Mouse (Mus musculus) hindbrain, embryonic 10.5 days (tissue): ENCODE measurements around the gene Kif2a. TPM values are rescaled to one million over a fixed set of nuclear protein-coding genes. Genes with fewer than 3 reads are reported as not detected.

Experiments
- DNase-seq: peaks from one replicate; pipeline ENCODE4 v3.0.0-alpha.2; 2017; ENCODE audit warnings: low spot score
- H3K27ac ChIP-seq: fragments of 300-500 bp; sonication (generic); 2 replicates; pipeline ENCODE4 v1.5.1; 2016; ENCODE audit warnings: mild to moderate bottlenecking, moderate library complexity
- H3K27me3 ChIP-seq: fragments of 300-500 bp; sonication (generic); 2 replicates; pipeline ENCODE4 v1.6.1; 2016; ENCODE audit warnings: mild to moderate bottlenecking; ENCODE audit not compliant: poor library complexity, insufficient read depth, severe bottlenecking
- H3K36me3 ChIP-seq: fragments of 300-500 bp; sonication (generic); 2 replicates; pipeline ENCODE4 v1.6.1; 2016; ENCODE audit warnings: mild to moderate bottlenecking, moderate library complexity
- H3K4me1 ChIP-seq: fragments of 300-500 bp; sonication (generic); replicated peaks from 2 replicates; pipeline ENCODE4 v1.6.1; 2016; ENCODE audit warnings: mild to moderate bottlenecking
- H3K4me3 ChIP-seq: fragments of 300-500 bp; sonication (generic); 2 replicates; pipeline ENCODE4 v1.5.1; 2016; ENCODE audit warnings: mild to moderate bottlenecking, moderate library complexity
- H3K9me3 ChIP-seq: fragments of 300-500 bp; sonication (generic); 2 replicates; pipeline ENCODE4 v1.6.1; 2016; ENCODE audit warnings: mild to moderate bottlenecking, moderate library complexity
- WGBS: fragments of 180-500 bp; shearing (Covaris S2); methylation state at CpG from one replicate; pipeline ENCODE4 v1.1.7; 2016; 5-methylcytosine and 5-hydroxymethylcytosine counted together
- polyA plus RNA-seq: library from polyadenylated mRNA; unstranded; fragments of >200 nt; fragmentation: Nextera tagmentation; extraction: Ambion mirVana; gene quantifications from 2 replicates; pipeline ENCODE4 v1.2.1, GENCODE M21; 2016

Kif2a gene
- 14.4 and 16.0 TPM in 2 replicates for polyA plus RNA-seq

DNA sequence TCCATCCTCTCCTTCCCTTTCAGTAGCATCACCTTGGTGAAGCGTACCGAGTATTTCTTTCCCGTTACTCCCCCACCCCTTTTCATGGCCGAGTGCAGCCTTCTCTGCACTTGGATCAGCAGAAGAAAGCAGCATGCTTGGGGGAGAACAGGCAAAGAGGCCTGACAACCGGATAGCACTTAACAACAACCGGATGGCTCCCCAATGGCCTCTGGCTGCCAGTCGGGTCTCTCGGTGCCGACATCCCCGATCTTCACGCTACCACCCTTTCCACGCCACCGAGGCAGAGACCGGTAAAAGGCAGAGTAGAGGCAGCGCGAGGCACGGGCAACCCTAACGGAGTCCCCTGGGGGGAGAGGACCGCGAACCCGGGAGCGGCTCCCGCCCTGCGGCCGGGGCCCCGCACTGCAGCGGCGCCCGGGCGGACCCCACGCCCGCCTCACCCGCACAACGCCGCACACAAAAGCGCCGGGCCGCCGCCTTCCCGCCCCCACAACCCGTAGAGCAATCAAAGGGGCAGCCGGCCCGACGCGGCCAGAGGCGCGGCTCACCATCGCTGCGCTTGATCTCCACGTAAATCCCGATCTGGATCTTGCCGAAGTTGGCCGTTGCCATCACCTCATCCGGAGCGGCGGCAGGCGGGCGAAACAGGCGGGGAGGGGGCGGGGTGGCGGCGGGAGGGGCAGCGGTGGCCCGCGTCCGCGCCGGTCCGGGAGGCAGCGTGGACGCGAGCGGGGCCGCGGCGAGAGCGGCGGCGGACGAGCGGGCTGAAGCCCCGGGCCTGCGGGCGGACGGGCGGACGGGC is at the start of gene Kif2a:
Gene Kif2a, minus strand, starts transcription at position 666 of the 805 bp plus-strand sequence.
- no peaks in the 10 kb centered on the region for H3K27me3 ChIP-seq
- H3K36me3 ChIP-seq, result peaks cover 20% of the 10 kb centered on the region
- peaks cover 20% of the 10 kb centered on the region for H3K4me1 ChIP-seq
- no peaks in the 10 kb centered on the region for H3K9me3 ChIP-seq
- WGBS, result under 1% methylated on average over 70 of the region's 87 CpGs
- peak within 1 kb of the TSS; percentile 97 for H3K4me3 ChIP-seq
- peak; percentile 71 for DNase-seq
- H3K27ac ChIP-seq, result peak within 1 kb of the TSS; percentile 98

DNA sequence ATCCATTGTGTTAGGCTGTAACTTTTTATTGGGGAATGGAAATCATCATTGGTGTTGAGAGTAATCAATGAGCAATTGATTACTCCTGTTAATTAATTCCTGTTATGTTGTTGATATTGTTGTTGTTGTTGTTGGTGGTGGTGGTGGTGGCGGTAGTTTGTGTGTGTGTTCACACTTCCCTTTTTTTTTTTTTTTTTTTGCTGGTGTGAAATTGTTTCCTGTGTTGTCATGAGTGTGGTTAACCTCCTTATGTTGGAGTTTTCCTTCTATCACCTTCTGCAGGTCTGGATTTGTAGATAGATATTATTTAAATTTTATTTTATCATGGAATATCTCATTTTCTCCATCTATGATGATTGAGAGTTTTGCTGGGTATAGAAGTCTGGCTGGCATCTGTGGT is 47.1 kb upstream of the Kif2a start:
- Histone ChIP-seq H3K9me3 (0 out of 2 replicates have a peak, but pooled peaks cover 2% of the 10 kb centered on the region), H3K4me1 (peaks cover 19% of the 10 kb centered on the region), H3K27ac (no peak overlapping the region), H3K4me3 (no peak overlapping the region), H3K36me3 (no peaks in the 10 kb centered on the region), H3K27me3 (no peaks in the 10 kb centered on the region)
- WGBS, result 87% methylated on average over 1 of the region's 1 CpGs
- no peak for DNase-seq

DNA sequence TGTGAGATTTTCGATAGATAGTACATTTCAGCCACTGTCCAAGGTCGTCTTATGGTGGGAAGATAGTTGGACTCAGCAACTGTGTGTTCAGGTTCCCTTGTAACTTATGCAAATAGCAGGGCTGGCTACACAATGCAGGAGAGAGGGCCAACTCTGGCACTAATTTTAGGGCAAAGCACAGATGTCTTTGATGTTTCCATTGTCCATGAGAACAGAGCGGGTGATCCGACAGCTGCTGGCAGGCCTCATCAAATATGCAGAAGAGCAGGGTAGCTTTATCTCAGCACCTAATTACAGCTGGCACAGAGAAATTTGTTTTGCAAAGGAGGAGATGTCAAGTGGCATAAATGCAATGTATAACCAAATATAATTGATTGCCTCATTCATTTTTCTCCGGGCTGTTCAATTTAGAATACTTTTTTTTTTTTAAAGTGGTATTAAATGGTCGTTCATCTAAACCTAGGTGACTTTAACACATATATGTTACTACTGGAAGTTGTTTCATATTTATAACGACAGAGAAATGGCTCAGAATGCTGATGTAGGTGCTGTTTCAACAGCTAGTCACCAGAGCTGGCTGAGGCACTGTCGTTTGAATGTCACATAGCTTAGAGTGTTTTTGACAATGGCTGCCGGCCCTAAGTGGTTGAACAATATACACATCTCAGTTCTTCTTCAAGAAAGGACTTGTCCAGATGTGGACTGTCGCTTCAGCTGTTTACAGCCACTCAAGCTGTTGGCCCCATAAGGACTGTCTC is 43.4 kb upstream of the Kif2a start:
- Histone ChIP-seq H3K36me3 (no peaks in the 10 kb centered on the region), H3K27ac (peak overlapping the region; percentile 2; the same call in 1 of the 2 replicates), H3K9me3 (0 out of 2 replicates have a peak, but pooled peaks cover 2% of the 10 kb centered on the region), H3K27me3 (no peaks in the 10 kb centered on the region), H3K4me3 (no peak overlapping the region), H3K4me1 (0 out of 2 replicates have a peak, but pooled peaks cover 5% of the 10 kb centered on the region)
- no peak for DNase-seq
- 77% methylated on average over 10 of the region's 10 CpGs for WGBS

DNA sequence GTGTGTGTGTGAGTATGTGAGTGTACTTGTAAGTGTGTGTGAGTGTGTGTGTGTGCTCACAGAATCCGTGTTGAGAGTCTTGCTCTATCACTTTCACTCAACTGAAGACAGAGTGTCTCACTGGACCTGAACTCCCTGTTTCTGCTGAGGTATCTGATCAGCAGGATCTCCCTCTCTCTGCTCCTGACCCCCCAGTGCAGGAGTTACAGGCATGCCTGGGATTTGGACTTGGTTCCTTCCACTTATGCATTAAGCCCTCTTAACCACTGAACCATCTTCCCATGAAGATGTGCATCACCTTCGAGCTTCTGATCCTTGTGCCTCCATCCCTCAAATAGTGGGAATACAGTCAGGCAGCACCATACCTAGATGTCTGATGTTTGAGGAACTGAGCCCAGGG is 42.3 kb upstream of the Kif2a start:
- H3K9me3 ChIP-seq, result 0 out of 2 replicates have a peak, but pooled peaks cover under 1% of the 10 kb centered on the region

DNA sequence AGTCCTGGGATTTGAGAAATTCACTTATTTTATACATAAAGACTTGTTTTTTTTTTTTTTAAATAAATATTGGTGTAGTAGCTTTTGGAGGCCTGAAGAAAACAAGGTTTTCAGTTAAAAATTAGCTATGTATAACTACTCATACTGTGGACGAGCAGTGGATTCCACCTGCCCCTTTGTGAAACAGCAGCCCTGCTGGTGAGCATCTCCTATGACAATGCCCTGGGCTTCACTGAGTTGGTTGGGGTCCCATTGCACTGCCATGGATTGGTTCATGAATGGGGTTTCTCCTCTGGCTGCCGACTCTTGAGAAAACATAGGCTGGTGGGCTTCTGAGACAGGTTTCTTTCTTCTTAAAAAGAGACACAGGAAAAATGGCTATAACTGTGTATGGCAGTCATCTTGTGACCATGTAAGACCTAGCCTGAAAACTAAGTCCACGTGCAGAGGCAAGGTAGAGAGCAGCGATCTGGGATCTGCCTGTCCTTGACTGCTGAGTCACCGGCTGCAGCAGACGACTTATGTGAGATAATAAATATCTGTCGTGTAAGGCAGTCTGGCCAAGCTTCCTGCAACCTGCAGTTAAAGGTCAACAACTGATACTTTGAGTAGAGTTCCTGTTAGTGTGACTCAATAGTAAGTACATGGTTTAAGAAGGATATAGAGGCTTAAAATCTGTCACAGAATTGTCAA is 41.3 kb upstream of the Kif2a start:
- Histone ChIP-seq H3K4me3 (no peak overlapping the region), H3K4me1 (0 out of 2 replicates have a peak, but pooled peaks cover 5% of the 10 kb centered on the region), H3K27ac (no peak overlapping the region), H3K36me3 (no peaks in the 10 kb centered on the region), H3K9me3 (no peaks in the 10 kb centered on the region), H3K27me3 (no peaks in the 10 kb centered on the region)
- no peak for DNase-seq
- WGBS, result 78% methylated on average over 7 of the region's 7 CpGs

More for the DNA sequence above, 42.3 kb upstream of the Kif2a start:
- Histone ChIP-seq H3K36me3 (no peaks in the 10 kb centered on the region), H3K27ac (peak overlapping the region; percentile 9; the same call in 1 of the 2 replicates), H3K4me1 (0 out of 2 replicates have a peak, but pooled peaks cover 5% of the 10 kb centered on the region), H3K4me3 (no peak overlapping the region), H3K27me3 (no peaks in the 10 kb centered on the region)
- WGBS, result 79% methylated on average over 2 of the region's 2 CpGs
- DNase-seq, result no peak

DNA sequence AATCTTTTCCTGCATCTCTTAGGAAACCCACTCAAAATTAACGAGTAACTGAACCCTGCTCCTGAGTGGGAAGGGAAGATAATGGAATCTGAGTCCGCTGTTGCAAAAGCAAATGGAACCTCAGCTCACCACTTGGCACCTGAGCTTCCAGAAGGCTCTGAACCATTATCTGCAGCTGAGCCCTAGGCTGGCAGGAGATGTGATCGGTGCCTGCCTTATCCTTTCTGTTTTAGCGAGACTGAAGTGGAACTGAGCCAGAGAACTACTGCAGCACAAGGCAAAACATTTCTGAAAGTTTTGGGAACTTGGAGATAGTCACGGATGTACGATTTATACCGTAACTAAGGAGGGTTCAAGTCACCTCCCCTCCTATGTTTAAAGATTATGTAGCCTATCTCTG is 38.2 kb upstream of the Kif2a start:
- H3K4me3 ChIP-seq, result no peak overlapping the region
- H3K27ac ChIP-seq, result no peak overlapping the region
- WGBS, result 90% methylated on average over 7 of the region's 7 CpGs
- no peak for DNase-seq
- H3K4me1 ChIP-seq, result 0 out of 2 replicates have a peak, but pooled peaks cover under 1% of the 10 kb centered on the region
- no peaks in the 10 kb centered on the region for H3K36me3 ChIP-seq
- no peaks in the 10 kb centered on the region for H3K9me3 ChIP-seq
- H3K27me3 ChIP-seq, result no peaks in the 10 kb centered on the region

DNA sequence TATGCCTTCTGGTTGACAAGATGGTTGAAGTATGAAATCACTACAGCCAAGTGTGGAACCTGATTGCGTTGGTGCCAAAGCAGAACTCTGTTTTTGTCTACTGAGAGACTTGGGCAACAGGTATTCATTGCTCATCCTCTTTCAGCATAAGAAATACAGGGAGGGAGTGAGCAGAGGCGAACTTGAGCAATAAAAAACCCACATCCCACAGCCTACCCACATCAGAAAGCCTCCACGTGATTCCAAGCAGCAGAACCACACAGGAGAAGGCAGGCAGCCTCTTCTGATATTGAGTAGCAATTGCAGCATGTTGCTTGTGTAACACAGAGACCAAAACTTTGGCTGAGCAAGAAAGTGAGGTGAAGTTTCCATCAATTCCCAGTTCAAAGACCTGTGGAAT is 37.5 kb upstream of the Kif2a start:
- H3K9me3 ChIP-seq, result no peaks in the 10 kb centered on the region
- 85% methylated on average over 3 of the region's 3 CpGs for WGBS
- H3K27me3 ChIP-seq, result no peaks in the 10 kb centered on the region
- no peak for DNase-seq
- H3K4me3 ChIP-seq, result no peak overlapping the region
- H3K27ac ChIP-seq, result no peak overlapping the region
- H3K4me1 ChIP-seq, result no peaks in the 10 kb centered on the region
- no peaks in the 10 kb centered on the region for H3K36me3 ChIP-seq

DNA sequence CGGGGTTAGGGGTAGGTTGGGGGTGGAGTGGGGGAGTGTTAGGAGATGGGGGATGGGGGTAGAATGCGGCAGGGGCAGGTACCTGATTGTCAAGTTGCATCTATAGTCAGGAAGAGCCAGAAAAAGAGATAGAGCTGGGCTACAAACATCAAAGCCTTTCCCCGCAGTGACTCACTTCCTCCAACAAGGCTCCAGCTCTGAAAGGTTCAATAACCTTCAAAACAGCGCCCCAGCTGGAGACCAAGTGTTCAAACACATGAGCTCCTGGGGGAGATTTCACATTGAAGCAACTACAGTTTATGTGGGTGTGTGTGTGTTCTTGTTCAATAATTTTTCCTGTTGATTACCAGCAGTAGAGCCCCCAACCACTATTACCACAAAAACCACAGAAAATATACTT is 34.4 kb upstream of the Kif2a start:
- Histone ChIP-seq H3K27ac (no peak overlapping the region), H3K4me3 (no peak overlapping the region), H3K9me3 (no peaks in the 10 kb centered on the region), H3K27me3 (no peaks in the 10 kb centered on the region), H3K4me1 (no peaks in the 10 kb centered on the region), H3K36me3 (no peaks in the 10 kb centered on the region)
- DNase-seq, result no peak
- 43% methylated on average over 4 of the region's 4 CpGs for WGBS

DNA sequence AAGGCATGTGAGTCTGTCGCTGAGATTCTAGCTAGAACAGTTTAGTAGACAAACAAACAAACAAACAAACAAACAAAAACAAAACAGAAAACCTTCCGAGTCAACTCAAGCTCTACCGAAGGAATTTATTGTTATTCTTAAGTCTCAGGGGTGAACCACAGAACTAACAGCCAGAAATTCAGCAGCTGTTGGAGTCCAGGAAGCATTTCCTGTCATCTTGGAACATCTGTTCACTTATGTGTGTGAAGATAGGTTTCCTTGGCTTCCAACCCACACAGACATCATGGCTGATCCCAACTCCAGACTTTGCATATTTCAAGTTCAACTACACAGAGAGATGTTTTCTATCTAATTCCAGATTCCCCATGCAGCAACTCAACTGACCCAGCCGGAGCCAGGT is 32.6 kb upstream of the Kif2a start:
- Histone ChIP-seq H3K27me3 (no peaks in the 10 kb centered on the region), H3K4me1 (no peaks in the 10 kb centered on the region), H3K4me3 (no peak overlapping the region), H3K9me3 (no peaks in the 10 kb centered on the region), H3K36me3 (no peaks in the 10 kb centered on the region), H3K27ac (no peak overlapping the region)
- 76% methylated on average over 4 of the region's 4 CpGs for WGBS
- no peak for DNase-seq

DNA sequence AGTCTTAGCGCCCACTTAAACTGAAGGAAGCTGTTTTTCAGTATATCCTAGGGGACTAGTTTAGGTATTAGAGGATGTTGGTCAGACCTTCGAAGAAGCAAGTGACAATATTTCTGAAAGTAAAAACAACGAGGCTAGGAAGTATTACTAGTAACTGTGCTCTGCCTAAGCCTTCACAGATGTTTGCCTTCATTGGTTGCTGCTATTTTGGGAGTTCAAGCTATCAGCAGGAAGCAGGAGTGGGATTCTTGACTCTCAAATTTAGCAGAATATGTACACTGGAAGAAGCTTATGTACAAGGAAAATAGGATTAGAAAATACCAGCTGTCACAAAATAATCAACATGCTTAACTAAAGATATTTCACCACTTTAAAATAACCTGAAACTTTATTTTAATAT is 29.4 kb upstream of the Kif2a start:
- Histone ChIP-seq H3K9me3 (peaks cover 9% of the 10 kb centered on the region; the same call in 1 of the 2 replicates), H3K27me3 (no peaks in the 10 kb centered on the region), H3K4me1 (no peaks in the 10 kb centered on the region), H3K36me3 (no peaks in the 10 kb centered on the region), H3K4me3 (no peak overlapping the region), H3K27ac (no peak overlapping the region)
- DNase-seq, result no peak
- 88% methylated on average over 3 of the region's 3 CpGs for WGBS

DNA sequence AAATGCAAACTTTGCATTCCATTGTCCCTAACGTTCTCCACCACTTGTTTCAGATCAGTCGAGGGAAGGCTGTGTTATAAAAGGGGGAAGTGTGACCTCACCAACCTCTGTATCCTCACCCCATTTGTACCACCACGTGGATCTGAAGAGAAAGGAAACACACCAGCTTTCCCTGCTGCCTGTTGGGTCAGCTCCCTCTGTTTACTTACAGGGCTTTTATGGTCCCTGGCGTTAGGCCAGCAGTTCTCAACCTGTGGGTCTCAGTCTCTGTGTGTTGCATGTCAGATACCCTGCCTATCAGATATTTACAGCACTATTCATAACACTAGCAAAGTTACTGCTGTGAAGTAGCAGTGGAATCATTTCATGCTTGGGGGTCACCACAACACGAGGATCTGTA is 22.3 kb upstream of the Kif2a start:
- Histone ChIP-seq H3K27me3 (no peaks in the 10 kb centered on the region), H3K4me1 (no peaks in the 10 kb centered on the region), H3K4me3 (no peak overlapping the region), H3K9me3 (peaks cover 9% of the 10 kb centered on the region; the same call in 1 of the 2 replicates), H3K27ac (no peak overlapping the region), H3K36me3 (no peaks in the 10 kb centered on the region)
- WGBS, result 51% methylated on average over 5 of the region's 5 CpGs
- no peak for DNase-seq

DNA sequence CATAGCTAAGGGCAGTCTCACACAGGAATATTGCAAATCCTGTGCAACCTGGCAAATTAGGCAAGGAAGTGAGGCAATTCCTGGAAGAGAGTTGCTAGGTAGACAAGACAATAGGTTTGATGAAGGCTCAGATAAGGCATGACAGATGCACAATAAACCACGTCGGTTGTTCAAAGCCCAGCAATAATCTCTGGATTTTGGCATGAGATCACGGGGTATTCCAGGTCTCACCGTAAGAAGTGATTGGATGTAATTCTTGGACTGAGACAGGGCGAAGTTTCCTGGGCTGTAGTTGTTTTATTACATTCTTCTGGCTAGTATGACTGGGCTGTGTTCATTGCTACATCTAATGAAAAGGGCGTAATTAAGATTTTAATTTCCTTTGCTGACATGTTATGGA is 20.6 kb upstream of the Kif2a start:
- H3K4me3 ChIP-seq, result no peak overlapping the region
- H3K9me3 ChIP-seq, result peaks cover 9% of the 10 kb centered on the region; the same call in 1 of the 2 replicates
- H3K27me3 ChIP-seq, result no peaks in the 10 kb centered on the region
- H3K27ac ChIP-seq, result no peak overlapping the region
- 89% methylated on average over 6 of the region's 6 CpGs for WGBS
- H3K36me3 ChIP-seq, result no peaks in the 10 kb centered on the region
- no peaks in the 10 kb centered on the region for H3K4me1 ChIP-seq
- DNase-seq, result no peak
